Mouse (Mus musculus) frontal cortex, postnatal 36 days (tissue): ENCODE measurements around the gene Sec11a.
A peak's percentile ranks its signal among the peaks of the same experiment; 100 is the strongest.

Source experiments
- DNase-seq, 2 experiments: peaks; one replicate each; pipeline ENCODE4 v3.0.0; 2022; ENCODE audit warnings: low spot score in 2 of 2

The Sec11a gene

DNA sequence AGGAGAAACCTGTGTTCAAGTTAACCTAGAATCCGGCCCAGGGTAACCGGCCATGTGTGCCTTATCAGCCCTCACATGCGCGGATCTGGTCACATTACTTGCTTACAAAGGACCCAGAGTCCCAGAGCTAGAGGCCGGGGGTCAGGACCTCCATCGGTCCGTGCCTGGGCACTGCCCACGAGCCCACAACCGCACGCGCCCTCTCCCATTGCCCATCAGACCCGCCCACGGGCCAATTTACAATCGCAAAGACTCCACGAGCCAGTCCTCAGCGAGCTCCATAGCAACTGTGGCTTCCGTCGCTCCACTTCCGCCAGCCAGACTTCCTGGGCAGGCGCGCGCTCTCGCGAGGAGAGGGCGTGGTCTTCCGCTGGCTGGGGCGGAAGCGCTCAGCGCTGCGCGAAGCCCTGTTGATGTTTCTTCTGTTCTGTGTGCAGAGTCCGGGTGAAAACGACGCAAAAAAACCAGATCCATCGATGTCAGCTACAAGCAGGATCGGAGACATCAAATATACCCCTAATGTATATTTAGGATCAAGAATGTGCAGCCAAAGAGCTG is 46.6 kb downstream of the Sec11a start, which contains the start of gene Wdr73:
Gene Wdr73, minus strand, starts transcription at position 326 of the 558 bp plus-strand sequence.
- peak; percentile 86 to 92 for DNase-seq

- no peak for DNase-seq
These were observed 49.9 kb downstream of the Sec11a start for GRCm38 (mm10) chr7:80897721-80898120.

DNA sequence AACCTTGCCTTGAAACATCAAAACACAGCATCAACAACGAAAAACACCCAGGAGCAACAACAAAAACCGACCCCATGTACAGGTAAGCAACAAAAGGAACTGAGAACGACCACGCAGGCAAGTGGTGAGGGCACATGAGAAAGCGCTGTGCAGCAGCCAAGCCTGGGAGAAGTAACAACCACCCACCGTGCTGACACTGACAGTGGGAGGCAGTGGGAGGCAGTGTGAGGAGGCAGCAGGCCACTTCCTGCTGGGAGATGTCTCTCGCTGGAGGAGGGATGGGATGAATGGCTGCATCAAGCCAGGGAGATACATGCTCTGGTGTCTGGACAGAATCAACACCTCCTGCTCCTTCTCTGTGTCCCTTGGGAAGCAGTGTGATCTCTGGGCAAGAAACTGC is 50.4 kb downstream of the Sec11a start:
- DNase-seq, result no peak

GRCm38 (mm10) chr7:80894815-80895519 is 52.6 kb downstream of the Sec11a start:
- no peak for DNase-seq

DNA sequence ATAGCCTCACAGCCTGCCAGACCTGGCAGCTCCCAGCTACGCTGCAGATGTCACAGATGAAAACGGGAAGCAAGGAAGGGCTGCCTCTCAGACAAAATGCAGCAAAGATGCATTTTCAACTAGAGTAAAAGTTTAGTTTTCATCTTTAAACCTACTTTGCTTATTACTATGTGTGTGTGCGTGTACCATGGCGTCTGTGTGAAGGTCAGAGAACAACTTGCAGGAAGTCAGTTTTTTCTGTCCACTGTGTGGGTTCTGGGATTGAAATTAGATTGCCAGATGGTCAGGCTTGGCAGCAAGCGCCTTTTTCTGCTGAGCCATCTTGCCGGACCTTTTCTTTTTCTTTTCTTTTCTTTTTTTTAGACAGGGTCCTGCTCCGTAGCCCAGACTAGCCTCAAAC is 53.4 kb downstream of the Sec11a start:
- DNase-seq, result no peak

DNA sequence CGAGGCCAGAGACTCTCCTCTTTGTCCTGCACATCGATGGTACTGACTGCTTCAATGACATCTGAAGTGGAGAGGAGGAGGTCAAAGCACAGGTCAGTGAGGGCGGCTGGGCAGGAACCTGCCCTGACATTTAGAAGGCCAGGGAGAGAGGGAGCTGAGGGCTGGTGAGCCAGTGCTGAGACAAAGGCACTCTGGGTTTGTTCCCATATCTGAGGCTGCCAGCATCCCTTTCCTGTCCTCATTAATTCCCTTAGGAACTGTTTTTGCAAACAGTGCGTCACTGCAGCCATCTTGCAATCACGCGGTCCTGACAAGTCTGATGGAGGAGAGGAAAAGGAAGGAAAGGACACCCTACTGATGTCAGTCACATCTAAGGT is 53.8 kb downstream of the Sec11a start:
- no peak for DNase-seq

DNA sequence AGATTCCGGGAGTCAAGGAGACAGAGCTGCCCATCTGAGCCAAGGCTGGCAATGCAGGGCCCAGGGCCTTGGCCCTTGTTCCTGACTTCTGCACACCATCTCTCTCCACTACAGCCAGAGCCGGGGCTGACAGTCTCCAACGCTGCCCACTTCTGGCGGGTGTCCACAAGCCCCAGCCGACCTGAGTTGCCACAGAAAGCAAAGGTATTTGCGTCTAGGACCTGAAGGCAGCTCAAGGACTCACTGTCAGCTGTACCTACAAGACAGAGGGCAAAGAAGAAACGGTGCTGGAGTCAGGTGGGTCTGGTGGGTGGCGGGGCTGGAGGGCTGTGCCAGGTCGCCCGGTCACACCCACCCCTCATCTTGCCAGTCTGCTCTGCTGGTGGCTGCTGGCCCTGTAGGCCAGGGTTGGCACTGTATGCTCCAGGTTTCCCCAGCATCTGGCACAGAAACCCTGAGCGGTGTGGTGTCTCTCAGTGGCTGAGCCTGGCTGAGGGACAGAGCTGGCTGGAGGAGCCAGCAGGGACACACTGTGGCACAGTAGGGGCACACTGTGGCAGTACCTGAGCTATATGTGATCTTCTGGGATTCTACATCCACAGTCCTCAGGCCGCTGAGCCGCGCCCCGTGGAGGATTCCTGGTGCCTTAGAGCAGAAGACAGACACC is 54.4 kb downstream of the Sec11a start:
- DNase-seq, result no peak

GRCm38 (mm10) chr7:80889841-80890241 is 57.7 kb downstream of the Sec11a start:
- no peak for DNase-seq

GRCm38 (mm10) chr7:80889021-80889511 is 58.5 kb downstream of the Sec11a start:
- peak in 1 of 2 experiments; percentile 42 for DNase-seq

DNA sequence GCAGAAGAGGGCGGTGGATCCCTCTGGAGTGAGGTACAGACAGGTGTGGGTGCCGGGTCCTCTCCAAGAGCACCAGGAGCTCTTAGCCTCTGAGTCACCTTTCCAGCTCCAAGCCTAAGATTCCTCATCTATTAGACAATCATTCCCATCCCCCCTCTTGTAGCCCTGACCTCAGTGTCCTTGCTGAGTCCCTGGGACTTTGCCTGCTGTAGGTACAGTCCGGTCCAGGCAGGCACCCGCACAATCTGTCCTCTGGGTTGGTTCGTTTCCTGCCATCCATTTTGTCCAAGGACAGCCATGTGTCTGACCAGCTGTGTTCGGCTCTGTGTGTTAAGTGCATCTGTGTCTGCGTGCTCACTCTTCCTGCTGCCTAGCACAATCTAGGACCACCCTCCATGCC is 59.0 kb downstream of the Sec11a start:
- DNase-seq, result no peak

DNA sequence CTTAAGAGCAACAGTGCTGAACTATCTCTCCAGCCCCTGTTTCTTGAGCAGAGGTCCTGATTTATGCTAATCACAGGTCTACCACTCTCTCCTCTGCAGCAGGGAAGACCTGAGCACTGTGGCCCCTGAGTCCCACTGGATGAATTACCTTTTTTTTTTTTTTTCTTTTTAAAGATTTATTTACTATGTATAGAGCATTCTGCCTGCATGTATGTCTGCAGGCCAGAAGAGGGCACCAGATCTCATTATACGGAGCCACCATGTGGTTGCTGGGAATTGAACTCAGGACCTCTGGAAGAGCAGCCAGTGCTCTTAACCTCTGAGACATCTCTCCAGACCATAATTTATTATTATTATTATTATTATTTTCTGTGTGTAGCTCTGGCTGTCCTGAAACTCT is 61.9 kb downstream of the Sec11a start:
- no peak for DNase-seq

GRCm38 (mm10) chr7:80882830-80883505 is 64.6 kb downstream of the Sec11a start:
- peak; percentile 47 to 72 for DNase-seq

- no peak for DNase-seq
These were observed 71.9 kb downstream of the Sec11a start for GRCm38 (mm10) chr7:80875727-80876126.

DNA sequence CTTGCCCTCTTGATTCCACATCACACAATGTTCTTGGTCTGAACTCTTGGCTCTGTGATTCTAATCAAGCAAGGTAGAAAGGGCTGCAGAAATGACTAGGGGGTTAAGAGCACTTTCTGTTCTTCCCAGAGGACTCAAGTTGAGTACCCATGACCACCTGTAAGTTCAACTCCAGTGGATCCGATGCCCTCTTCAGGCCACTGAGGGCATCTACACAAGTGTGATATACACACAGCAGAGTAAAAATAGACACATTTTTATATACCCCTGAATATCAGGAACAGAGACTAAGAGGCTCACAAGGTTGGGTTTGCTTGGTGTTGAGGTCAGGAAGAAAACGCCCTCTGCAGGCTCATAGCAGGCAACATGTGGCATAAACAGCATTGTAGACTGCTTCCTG is 73.9 kb downstream of the Sec11a start:
- DNase-seq, result no peak

DNA sequence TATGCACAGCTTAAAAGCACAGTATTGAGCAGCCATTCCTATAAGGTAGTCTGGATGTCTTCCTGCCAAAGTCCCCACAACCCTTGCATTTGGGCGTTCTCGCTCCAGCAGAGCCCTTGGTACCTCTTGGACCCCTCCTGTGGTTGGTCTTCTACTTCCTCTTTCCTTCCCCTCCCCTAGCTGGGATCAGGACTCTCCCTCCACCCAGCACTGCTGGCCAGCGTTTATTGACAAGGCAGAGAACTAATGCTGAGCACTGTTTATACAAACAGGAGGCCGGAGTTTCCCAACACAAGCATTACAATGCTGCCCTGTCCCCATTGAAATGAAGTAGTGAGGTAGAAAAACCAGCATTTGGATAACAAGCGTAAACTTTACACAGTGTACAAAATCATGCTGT is 74.5 kb downstream of the Sec11a start:
- DNase-seq, result no peak

- no peak for DNase-seq
These were observed 78.9 kb downstream of the Sec11a start for GRCm38 (mm10) chr7:80868686-80869085.

- no peak for DNase-seq
These were observed 80.9 kb downstream of the Sec11a start for GRCm38 (mm10) chr7:80866514-80867147.

GRCm38 (mm10) chr7:80865521-80865920 is 82.1 kb downstream of the Sec11a start:
- DNase-seq, result no peak

GRCm38 (mm10) chr7:80864831-80865230 is 82.7 kb downstream of the Sec11a start:
- DNase-seq, result peak in 1 of 2 experiments; percentile 35

DNA sequence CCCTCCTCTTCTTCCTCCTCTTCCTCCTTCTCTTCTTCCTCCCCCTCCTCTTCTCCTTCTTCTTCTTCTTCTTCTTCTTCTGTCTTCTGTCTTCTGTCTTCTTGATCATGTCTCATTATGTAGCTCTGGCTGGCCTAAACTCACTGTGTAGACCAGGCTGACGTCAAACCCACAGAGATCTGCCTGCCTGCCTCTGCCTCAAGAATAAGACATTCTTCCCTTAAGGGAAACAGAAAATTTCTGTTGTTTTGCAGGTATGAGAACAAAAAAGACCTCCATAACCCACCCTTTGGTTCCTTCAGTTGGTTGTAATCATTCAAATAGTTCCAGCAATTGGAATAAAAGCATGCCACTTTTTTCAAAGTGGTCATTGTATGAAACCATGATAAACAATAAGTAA is 83.4 kb downstream of the Sec11a start:
- no peak for DNase-seq

DNA sequence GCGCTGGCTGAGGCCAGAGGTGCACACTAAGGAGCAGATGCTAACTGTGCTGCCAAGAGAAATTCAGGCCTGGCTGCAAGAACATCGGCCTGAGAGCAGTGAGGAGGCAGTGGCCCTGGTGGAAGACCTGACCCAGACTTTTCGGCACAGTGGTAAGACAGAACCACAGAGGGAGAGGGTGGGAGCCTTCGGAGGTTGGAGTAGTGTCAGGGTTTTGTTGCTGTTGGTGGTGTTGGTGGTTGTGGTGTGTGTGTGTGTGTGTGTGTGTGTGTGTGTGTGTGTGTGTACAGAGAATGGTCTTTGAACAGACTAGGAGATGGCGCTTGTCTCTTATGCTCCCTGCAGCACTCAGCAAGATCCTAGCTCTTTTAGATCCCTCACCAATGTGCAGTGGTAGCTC is 84.1 kb downstream of the Sec11a start:
- DNase-seq, result no peak

- DNase-seq, result no peak
These were observed 85.1 kb downstream of the Sec11a start for GRCm38 (mm10) chr7:80862475-80862874.
